Mouse (Mus musculus): ENCODE measurements at regions not wholly inside any gene's neighbourhood (a gene's known extent, or its start where the extent isn't known, plus 50 kb on each side); places are given as distances from the start of the nearest gene placed in this dataset.
"Not testable (repeated sequence)": the region's sequence is repeated elsewhere in the genome, so short reads cannot be mapped to it uniquely, and the experiment has no call there.

DNA sequence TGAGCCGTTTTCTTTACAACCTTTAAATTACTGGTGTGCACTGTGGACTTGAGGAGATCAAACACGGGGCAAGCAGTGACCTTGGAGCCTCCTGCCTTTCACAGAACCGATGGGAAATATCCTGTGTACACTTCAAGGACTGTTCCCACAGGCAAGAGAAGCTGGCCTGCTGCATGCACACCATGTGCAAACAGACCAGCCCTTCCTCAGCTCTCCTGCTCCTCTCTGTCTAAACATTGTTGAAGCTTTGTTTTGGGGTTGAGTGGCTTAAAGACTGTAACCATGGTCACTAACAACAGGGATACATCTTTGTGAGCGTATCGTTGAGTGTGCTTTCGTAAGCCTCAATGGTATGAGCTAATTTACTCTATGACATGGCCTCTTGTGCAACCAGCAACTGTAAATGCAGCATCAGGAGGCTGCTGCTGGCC, 50.2 kb upstream of the Agps start:
- no peak for DNase-seq

GRCm38 (mm10) chr2:75781078-75781477, 50.9 kb upstream of the Agps start:
- peak; percentile 19 for DNase-seq

GRCm38 (mm10) chr2:75778628-75779027, 53.3 kb upstream of the Agps start:
- not testable (repeated sequence) for DNase-seq

DNA sequence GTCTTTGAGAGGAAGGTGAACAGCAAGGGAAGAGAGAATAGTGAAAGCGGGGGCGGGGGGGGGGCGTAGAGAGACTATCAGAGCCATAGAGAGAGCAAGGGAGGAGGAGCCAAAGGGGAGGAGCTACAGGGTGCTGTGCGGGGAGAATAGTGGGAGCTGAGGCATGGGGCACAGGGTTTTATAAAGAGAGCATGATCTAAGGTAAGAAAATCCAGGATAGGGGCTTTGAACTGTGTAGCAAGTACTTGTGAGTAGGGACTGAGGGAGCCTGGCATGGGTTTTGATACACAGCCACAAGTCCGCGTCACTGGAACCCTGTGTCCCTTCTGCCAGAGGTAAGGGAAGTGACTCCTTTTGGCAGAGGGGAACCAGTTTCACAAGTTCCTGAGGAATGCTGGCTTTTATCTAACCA, 54.9 kb upstream of the Agps start:
- peak; percentile 10 for DNase-seq

GRCm38 (mm10) chr2:75776533-75776932, 55.4 kb upstream of the Agps start:
- DNase-seq: no peak

GRCm38 (mm10) chr2:75775217-75775616, 56.8 kb upstream of the Agps start:
- DNase-seq: no peak

DNA sequence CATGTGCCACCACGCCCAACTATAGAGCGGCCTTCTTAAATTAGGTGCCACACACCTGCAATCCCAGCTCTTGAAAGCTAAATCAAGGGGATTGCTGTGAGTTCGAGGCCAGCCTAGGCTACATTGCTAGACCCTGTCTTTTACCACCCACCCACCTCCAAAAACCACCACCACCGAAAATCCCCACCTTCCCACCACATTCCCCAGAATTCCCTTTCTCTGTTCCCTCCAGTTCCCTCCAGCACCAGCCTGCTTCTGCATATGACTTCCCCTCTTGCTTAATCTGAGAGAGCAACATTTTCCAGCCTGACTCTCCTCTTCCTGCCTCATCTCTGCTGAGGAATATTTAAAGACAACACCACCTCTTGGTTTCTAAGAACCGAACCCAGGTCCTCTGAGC, 58.5 kb upstream of the Agps start:
- DNase-seq: no peak

GRCm38 (mm10) chr2:75772251-75772956, 59.6 kb upstream of the Agps start:
- no peak for DNase-seq

GRCm38 (mm10) chr2:75770633-75771032, 61.3 kb upstream of the Agps start:
- no peak for DNase-seq

GRCm38 (mm10) chr2:75768559-75769304, 63.2 kb upstream of the Agps start:
- no peak for DNase-seq

- no peak for DNase-seq
These were observed 63.6 kb upstream of the Nfe2l2 start for GRCm38 (mm10) chr2:75767871-75768558.

GRCm38 (mm10) chr2:75765403-75765802, 61.0 kb upstream of the Nfe2l2 start:
- no peak for DNase-seq

DNA sequence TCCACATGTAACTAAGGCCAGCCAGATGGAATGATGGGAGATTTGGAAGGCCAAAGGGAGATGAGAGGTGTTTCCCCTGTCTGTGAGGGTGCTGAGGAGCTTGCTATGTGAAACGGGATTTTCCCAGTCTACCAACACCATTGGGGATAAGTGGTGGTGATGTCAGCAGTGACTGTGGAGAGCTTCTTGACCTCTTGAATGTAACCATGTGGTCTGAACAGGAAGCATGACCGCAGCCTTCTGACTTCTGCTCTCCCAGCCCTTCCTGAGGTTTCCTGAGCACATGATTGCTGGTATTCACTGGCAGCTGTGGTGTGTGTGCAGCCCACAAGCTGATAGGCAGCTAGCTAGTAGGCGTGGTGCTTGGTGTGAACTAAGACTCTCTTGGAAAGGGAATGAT, 58.8 kb upstream of the Nfe2l2 start:
- DNase-seq: no peak

- no peak for DNase-seq
These were observed 57.6 kb upstream of the Nfe2l2 start for GRCm38 (mm10) chr2:75762030-75762429.

- no peak for DNase-seq
These were observed 57.2 kb upstream of the Nfe2l2 start for GRCm38 (mm10) chr2:75761626-75762025.

GRCm38 (mm10) chr2:75759196-75759885, 54.9 kb upstream of the Nfe2l2 start:
- no peak for DNase-seq

DNA sequence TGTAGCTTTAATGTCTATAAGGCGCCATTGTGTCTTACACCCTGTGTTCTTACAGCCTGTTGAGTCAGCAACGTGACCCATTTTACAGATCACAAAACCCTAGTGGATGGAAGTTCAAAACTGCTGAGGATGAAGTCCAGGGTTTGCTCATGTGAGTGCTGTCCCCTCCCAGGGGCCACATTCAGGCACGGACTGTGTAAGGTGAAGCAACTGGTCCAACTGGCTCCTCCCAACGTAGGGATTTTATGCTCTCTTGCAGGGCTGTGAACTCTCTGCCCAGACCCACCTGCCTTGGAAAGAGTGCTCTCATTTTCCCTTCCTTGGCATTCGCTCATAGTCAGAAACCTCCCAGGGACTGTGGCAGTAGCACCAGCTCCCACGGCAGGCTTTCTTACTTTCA, 53.8 kb upstream of the Nfe2l2 start:
- no peak for DNase-seq

GRCm38 (mm10) chr2:75756704-75757638, 52.5 kb upstream of the Nfe2l2 start:
- no peak for DNase-seq

- no peak for DNase-seq
These were observed 50.2 kb upstream of the Nfe2l2 start for GRCm38 (mm10) chr2:75754606-75755005.
